Mouse (Mus musculus): ENCODE measurements around the gene Atp8b3. TPM values are rescaled to one million over a fixed set of nuclear protein-coding genes. Genes with fewer than 3 reads are reported as not detected.

Atp8b3 gene
- total and polyA plus RNA-seq, 2 experiments from 2014 or later: not detected

DNA sequence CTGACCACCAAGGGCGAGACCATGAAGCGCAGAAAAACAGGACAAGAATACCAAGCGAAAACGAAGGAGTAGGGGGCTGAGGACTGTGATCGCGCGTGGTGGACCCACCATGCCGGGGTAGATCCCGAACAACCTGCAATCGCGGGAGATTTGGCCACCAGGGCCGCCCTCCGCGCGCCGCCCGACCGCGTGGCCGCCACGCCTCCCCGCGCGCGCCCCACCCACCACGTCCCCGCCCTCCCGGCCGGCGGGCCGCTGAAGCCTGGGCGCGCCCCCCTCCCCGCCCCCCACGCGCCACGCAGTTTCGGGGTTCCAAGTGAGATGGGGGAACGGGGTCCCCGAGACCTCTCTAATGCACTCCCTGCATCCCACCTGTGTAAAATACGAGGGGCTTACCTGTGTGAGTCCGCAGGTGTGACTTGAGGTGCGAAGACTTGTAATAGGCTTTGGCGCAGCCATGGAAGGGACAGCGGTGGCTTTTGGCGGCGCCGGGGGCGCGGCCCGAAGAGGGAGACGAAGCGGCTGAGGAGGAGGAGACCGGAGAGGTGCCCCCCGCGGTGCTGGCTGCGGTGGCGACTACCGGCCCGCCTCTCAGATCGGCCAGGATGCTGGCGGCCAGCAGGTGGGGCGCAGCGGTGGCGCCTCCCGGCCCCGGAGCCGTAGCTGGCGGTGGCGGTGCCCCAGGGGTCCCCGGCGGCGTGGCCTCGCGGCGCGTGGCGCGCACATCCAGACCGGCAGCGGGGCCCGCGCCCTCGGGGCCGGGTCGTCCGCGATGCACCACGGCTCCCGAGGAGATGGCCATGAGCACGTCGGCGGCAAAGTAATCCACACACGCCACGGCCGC lies 37.6 kb upstream of the Atp8b3 start:
- Histone ChIP-seq H3K4me3 (ENCODE audit: low read depth, low read length) (peak overlapping the region; percentile 83), H3K36me3 (replicated peaks; ENCODE audit: control insufficient read depth, insufficient read depth, low read length) (no peaks in the 10 kb centered on the region), H3K27me3 (ENCODE audit: control insufficient read depth, insufficient read depth, low read length) (no peaks in the 10 kb centered on the region), H3K4me2 (ENCODE audit: low read depth, low read length) (peak overlapping the region; percentile 76), H3K9ac (replicated peaks; ENCODE audit: low read depth, low read length) (peak overlapping the region; percentile 74), H3K9me3 (replicated peaks; ENCODE audit: control insufficient read depth, low read length) (no peaks in the 10 kb centered on the region), H3K4me1 (ENCODE audit: control insufficient read depth, insufficient read depth) (peaks cover 13% of the 10 kb centered on the region; the same call in 1 of the 2 replicates), H3K27ac (ENCODE audit: low read depth) (peak overlapping the region; percentile 83)
- no peak for TF ChIP-seq CTCF (IDR thresholded peaks at IDR 0.05; ENCODE audit: low read depth)
- TF ChIP-seq EP300 (IDR thresholded peaks at IDR 0.05; ENCODE audit: low read depth): no peak
- ATAC-seq (ENCODE audit: insufficient read depth, low read depth): peak; percentile 3; the same call in 1 of the 2 replicates
- WGBS: under 1% methylated on average over 92 of the region's 96 CpGs
- no peak for DNase-seq (ENCODE audit: low spot score)

DNA sequence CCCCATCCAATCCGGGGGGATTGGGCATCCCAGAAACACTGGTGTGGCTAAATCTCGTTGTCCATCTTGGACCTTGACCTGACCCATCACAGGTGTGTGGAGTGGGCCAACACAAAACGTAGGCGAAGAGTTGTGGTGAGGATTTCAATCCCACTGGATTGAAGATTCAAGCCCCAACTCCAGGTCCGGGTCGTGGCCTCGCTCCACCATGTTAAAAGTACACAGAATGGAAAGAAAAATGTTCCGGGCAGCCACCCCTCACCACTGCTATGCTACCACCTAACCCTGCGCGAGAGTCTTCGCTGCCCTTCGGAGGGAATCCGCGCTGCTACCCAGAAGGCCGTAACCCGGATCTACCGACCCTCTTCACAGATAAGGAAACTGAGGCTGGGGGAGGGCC lies 37.0 kb upstream of the Atp8b3 start:
- no peak for ATAC-seq (ENCODE audit: insufficient read depth, low read depth)
- Histone ChIP-seq H3K9me3 (replicated peaks; ENCODE audit: control insufficient read depth, low read length) (no peaks in the 10 kb centered on the region), H3K4me1 (ENCODE audit: control insufficient read depth, insufficient read depth) (peaks cover 19% of the 10 kb centered on the region), H3K36me3 (replicated peaks; ENCODE audit: control insufficient read depth, insufficient read depth, low read length) (no peaks in the 10 kb centered on the region), H3K27ac (ENCODE audit: low read depth) (no peak overlapping the region), H3K27me3 (ENCODE audit: control insufficient read depth, insufficient read depth, low read length) (no peaks in the 10 kb centered on the region), H3K9ac (replicated peaks; ENCODE audit: low read depth, low read length) (peak overlapping the region; percentile 74; the same call in 1 of the 2 replicates), H3K4me2 (ENCODE audit: low read depth, low read length) (peak overlapping the region; percentile 76), H3K4me3 (ENCODE audit: low read depth, low read length) (peak overlapping the region; percentile 83)
- TF ChIP-seq EP300 (IDR thresholded peaks at IDR 0.05; ENCODE audit: low read depth): no peak
- TF ChIP-seq CTCF (IDR thresholded peaks at IDR 0.05; ENCODE audit: low read depth): no peak
- no peak for DNase-seq (ENCODE audit: low spot score)
- WGBS: 14% methylated on average over 17 of the region's 17 CpGs

DNA sequence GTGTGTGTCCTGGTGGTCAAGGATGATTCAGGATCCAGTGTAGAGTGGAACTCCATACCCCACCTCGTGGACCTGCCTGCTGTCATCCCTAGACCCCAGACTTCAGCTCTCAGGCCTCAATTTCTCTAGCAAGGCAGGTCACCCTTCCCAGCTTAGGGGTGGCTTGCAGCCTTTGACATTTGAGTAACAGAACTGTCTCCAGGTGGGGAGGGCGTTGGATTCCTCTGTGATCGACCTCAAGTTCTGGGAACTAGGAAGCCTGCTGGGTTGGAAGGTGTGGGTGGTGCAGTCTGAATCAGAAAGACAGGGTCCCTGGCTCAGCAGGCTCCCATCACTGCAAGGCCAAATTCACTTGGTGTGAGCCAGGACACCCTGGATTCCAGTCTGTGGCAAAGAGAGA lies 36.0 kb upstream of the Atp8b3 start:
- TF ChIP-seq CTCF (IDR thresholded peaks at IDR 0.05; ENCODE audit: low read depth) (no peak), EP300 (IDR thresholded peaks at IDR 0.05; ENCODE audit: low read depth) (no peak)
- Histone ChIP-seq H3K36me3 (replicated peaks; ENCODE audit: control insufficient read depth, insufficient read depth, low read length) (no peaks in the 10 kb centered on the region), H3K4me1 (ENCODE audit: control insufficient read depth, insufficient read depth) (peaks cover 30% of the 10 kb centered on the region), H3K27me3 (ENCODE audit: control insufficient read depth, insufficient read depth, low read length) (no peaks in the 10 kb centered on the region), H3K4me3 (ENCODE audit: low read depth, low read length) (no peak overlapping the region), H3K9me3 (replicated peaks; ENCODE audit: control insufficient read depth, low read length) (no peaks in the 10 kb centered on the region), H3K4me2 (ENCODE audit: low read depth, low read length) (no peak overlapping the region), H3K9ac (replicated peaks; ENCODE audit: low read depth, low read length) (no peak overlapping the region), H3K27ac (ENCODE audit: low read depth) (no peak overlapping the region)
- no peak for ATAC-seq (ENCODE audit: insufficient read depth, low read depth)
- DNase-seq (ENCODE audit: low spot score): no peak
- 62% methylated on average over 3 of the region's 3 CpGs for WGBS

DNA sequence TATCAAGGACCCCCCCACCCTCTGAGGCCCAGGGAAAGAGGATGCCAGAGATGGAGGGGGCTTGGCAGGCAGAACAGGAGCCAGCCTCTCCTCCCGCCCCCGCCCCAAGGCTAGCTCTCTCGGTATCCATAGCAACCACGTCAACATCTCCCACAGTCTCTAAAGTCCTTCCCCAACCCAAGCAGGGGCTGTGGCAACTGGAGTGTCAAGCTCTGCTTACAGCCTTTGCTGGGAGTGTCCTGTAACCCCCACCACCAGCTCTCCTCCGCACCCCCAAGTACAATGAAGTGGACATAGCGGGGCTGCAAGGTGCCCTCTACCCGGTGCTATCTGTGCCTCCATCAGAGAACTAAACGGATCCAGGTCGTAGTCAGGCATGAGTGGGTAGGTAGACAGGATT lies 35.0 kb upstream of the Atp8b3 start:
- H3K27ac ChIP-seq (ENCODE audit: low read depth): no peak overlapping the region
- TF ChIP-seq EP300 (IDR thresholded peaks at IDR 0.05; ENCODE audit: low read depth): no peak
- TF ChIP-seq CTCF (IDR thresholded peaks at IDR 0.05; ENCODE audit: low read depth): no peak
- DNase-seq (ENCODE audit: low spot score): no peak
- ATAC-seq (ENCODE audit: insufficient read depth, low read depth): no peak
- H3K4me1 ChIP-seq (ENCODE audit: control insufficient read depth, insufficient read depth): peaks cover 32% of the 10 kb centered on the region
- no peaks in the 10 kb centered on the region for H3K9me3 ChIP-seq (replicated peaks; ENCODE audit: control insufficient read depth, low read length)
- H3K36me3 ChIP-seq (replicated peaks; ENCODE audit: control insufficient read depth, insufficient read depth, low read length): no peaks in the 10 kb centered on the region
- H3K9ac ChIP-seq (replicated peaks; ENCODE audit: low read depth, low read length): no peak overlapping the region
- H3K4me2 ChIP-seq (ENCODE audit: low read depth, low read length): no peak overlapping the region
- H3K27me3 ChIP-seq (ENCODE audit: control insufficient read depth, insufficient read depth, low read length): no peaks in the 10 kb centered on the region
- H3K4me3 ChIP-seq (ENCODE audit: low read depth, low read length): no peak overlapping the region
- 51% methylated on average over 9 of the region's 9 CpGs for WGBS

DNA sequence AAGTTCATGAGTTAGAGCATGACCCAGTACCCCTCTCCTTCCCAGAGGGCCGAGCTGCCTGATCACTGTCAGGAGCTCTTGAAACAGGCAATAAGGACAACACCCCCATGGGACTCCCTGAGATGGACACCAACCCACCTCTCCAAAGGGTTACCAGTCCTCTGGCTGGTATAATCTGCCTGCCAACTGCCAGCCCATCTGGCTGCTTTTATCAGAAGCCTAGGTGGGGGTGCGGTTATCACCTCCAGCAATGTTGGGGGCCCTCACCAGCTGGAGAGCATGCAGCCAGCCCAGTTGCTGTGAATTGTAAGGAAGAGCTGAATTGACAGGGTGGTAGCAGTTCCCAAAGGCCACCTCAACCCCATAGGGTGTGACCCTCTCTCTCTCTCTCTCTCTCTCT lies 33.6 kb upstream of the Atp8b3 start:
- Histone ChIP-seq H3K4me2 (ENCODE audit: low read depth, low read length) (no peak overlapping the region), H3K36me3 (replicated peaks; ENCODE audit: control insufficient read depth, insufficient read depth, low read length) (peaks cover 8% of the 10 kb centered on the region; the same call in 1 of the 2 replicates), H3K4me3 (ENCODE audit: low read depth, low read length) (no peak overlapping the region), H3K27ac (ENCODE audit: low read depth) (no peak overlapping the region), H3K9me3 (replicated peaks; ENCODE audit: control insufficient read depth, low read length) (no peaks in the 10 kb centered on the region), H3K9ac (replicated peaks; ENCODE audit: low read depth, low read length) (no peak overlapping the region), H3K27me3 (ENCODE audit: control insufficient read depth, insufficient read depth, low read length) (no peaks in the 10 kb centered on the region), H3K4me1 (ENCODE audit: control insufficient read depth, insufficient read depth) (peaks cover 32% of the 10 kb centered on the region)
- DNase-seq (ENCODE audit: low spot score) (no peak), ATAC-seq (ENCODE audit: insufficient read depth, low read depth) (no peak)
- no peak for TF ChIP-seq EP300 (IDR thresholded peaks at IDR 0.05; ENCODE audit: low read depth)
- TF ChIP-seq CTCF (IDR thresholded peaks at IDR 0.05; ENCODE audit: low read depth): no peak
- WGBS: 75% methylated on average over 2 of the region's 2 CpGs
